Mouse (Mus musculus) spleen, postnatal 10 days (tissue): Measurements from ENCODE around the gene Irx4.

ENCODE experiments used
- DNase-seq, 2 experiments: peaks; one replicate each; pipeline ENCODE4 v3.0.0; 2021 to 2022; ENCODE audit warnings: low spot score in 2 of 2

Irx4 gene

DNA sequence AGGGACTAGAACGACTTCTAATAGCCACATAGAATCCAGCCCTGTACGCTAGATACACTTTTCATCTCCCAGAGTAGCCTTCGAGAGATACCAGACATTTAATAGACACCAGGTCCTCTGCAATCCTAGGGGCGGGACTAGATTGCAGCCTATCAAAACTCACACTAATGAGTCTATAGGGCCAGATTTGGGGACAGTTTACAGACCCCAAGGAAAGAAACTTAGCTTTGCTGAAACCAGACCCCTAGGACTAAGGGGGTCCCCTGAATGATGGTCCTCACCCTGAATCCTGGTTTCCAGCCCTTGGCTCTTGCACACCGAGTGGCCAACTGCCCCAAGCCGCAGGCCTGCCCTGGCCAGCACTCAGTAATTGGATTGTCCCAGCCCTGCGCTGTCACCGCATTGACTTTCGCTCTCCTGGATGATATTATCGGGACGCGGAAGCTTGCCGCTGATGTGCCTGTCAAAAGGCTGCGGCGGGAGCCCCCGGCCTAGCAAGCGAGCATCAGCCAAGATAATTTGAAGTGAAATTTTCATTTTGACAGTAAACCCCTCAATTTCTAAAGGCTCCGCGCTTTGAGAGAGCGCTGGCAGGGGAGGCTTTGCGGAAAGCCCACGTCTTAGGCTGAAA is 10.3 kb downstream of the Irx4 start:
- no peak for DNase-seq

GRCm38 (mm10) chr13:73271336-73272242 is 11.3 kb downstream of the Irx4 start:
- DNase-seq, result peak in 1 of 2 experiments; percentile 20

DNA sequence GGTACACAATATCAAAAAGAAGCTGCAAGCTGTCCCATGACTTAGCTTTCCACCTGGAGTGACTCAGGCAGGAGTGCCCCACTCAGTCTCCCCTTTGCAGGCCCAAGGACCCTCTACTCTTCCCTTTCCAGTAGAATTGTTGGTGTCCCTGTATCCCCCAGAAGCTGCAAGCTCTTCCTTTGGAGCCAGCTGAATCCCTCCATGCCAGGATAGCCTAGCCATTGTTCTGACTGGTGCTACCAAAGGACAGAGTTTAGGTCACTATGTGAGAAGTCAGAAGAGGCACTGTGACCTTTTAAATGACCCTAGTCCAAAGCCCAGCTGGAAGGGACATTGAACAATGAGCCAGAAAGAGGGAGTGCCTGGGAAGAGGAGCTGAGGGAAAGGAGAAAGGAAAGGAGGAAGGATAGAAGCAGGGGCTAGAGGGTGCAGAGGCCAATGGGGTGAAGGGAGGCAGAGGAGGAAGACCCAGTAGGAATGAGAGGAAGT is 12.6 kb downstream of the Irx4 start:
- no peak for DNase-seq

GRCm38 (mm10) chr13:73273536-73273935 is 13.3 kb downstream of the Irx4 start:
- DNase-seq, result no peak

- DNase-seq, result no peak
Observed at GRCm38 (mm10) chr13:73277361-73277760, 17.1 kb downstream of the Irx4 start.

- DNase-seq, result no peak
Observed at GRCm38 (mm10) chr13:73277797-73278196, 17.5 kb downstream of the Irx4 start.

DNA sequence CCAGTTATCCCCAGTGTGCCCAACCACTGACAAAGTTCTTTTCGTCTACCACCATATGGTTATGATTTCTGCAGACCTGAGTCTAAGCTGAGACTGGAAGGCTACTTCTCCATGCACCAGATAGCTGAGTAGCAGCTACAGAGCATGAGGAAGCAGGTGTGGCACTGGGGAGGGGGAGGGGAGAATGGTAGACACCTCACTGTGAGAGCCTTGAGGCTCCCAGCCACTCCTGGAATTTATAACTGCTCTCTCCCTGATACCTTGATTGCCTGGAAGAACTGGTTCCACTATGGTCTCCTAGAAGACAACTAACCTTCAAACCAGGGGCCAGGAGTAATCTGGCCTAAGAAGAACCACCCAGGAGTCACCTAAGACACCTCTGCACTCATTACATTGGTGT is 18.9 kb downstream of the Irx4 start:
- DNase-seq, result no peak

- DNase-seq, result no peak
Observed at GRCm38 (mm10) chr13:73282407-73282806, 22.1 kb downstream of the Irx4 start.

DNA sequence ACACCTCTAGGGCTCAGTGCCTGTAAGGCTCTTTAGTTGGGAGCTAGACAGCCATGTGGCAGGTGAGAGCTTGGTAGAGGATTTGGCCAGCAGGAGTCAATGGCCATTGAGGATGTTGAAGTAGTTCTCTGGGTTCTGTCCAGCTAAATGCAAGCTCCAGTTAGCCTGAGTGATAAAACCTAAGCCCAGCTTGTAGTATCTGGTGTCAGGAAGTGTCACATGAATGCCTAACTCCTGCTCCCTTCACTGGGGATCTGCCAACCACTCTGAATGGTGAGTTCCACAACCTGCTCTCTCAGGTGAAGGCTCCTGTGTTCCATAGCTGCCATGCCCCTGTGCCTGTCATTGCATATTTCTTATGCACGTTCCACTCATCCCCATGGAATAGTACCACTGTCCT is 23.3 kb downstream of the Irx4 start:
- DNase-seq, result no peak

GRCm38 (mm10) chr13:73290206-73290605 is 29.9 kb downstream of the Irx4 start:
- no peak for DNase-seq

GRCm38 (mm10) chr13:73291102-73291501 is 30.8 kb downstream of the Irx4 start:
- DNase-seq, result no peak

GRCm38 (mm10) chr13:73298717-73299116 is 38.4 kb downstream of the Irx4 start:
- no peak for DNase-seq

DNA sequence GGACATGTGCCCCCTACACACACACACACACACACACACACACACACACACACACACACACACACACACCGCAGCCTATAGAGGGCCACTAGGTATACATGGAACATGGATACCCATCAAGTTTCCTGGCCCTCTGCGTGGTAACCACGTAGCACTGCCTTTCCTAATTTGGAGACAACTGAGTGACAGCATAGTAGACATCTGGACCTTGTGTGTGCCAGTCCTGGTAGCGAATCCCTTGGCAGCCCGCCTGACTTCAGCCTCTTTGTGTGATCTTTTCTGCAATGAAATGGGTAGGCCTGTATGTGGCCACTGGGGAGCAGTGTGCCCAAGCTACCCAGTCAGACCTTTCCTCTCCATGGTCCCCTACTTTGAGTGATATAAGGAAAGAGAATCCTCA is 39.0 kb downstream of the Irx4 start:
- DNase-seq, result no peak

DNA sequence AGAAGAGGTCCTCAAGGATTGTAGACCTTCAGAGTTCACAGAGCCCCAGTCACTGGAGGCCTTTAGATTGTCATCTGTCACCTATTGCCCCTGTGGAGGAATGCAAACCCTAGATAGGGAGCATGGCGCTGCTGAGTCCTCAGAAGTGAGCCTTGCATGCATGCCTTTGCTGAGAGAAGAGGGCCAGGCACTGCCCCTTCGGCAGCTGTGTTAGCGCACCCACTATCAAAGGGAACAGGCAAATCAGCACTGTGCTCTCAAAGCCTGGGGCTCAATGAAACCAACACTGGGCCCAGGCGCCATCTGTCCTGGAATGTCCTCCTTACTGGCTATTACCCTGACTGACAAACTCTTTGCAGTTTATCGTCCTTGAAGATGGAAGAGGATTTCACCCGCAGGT is 44.5 kb downstream of the Irx4 start:
- DNase-seq, result no peak

DNA sequence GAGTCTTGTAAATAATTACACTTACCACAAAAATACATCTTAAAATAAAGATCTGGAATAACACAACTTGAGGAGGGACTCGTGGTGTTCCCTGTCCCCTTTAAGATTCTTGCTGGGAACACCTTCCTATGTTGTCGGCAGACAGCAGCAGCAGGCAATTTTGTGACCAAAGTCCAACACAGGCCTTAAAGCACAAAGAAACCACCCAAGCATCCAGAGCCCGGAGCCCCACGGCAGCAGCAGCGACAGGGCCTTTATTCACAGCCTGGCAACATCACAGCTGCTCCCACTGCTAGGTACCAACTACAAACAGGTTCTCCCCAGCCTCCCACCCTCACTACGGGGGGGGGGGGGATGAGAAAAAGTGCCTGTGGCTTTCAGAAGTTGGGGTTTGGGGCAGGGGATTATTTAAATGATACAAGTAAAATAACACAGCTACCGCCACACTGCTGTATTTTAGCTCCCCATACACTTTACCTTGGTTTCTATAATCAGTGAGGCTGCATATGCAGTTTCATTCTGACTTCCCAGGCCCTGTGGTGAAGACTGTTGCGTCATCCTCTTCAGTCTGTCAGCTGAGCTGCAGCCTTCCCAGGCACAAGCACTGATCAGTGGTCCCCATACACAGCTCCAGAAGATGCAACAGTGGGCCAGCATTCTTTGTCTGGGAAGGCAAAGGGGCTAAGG is 45.3 kb downstream of the Irx4 start:
- DNase-seq, result no peak

GRCm38 (mm10) chr13:73306085-73306410 is 45.8 kb downstream of the Irx4 start:
- no peak for DNase-seq

DNA sequence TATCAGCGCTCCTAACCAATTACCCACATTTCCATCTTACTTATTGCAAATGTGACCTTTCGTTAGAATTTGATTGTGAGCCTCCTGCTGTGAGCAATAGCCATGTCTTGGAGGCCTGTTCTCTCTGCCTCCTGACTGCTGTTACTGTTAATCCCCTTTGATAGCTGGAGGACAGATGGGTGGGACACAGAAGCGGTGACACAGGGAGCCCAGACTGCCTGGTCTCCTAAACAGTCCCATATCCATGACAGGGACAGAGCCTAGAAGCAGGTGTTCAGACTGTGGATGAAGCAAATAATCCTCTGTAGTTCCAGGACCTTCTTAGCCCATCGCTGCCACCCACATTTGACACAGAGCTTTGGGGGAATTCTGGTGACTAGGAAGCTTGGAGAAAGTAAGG is 46.2 kb downstream of the Irx4 start:
- no peak for DNase-seq

DNA sequence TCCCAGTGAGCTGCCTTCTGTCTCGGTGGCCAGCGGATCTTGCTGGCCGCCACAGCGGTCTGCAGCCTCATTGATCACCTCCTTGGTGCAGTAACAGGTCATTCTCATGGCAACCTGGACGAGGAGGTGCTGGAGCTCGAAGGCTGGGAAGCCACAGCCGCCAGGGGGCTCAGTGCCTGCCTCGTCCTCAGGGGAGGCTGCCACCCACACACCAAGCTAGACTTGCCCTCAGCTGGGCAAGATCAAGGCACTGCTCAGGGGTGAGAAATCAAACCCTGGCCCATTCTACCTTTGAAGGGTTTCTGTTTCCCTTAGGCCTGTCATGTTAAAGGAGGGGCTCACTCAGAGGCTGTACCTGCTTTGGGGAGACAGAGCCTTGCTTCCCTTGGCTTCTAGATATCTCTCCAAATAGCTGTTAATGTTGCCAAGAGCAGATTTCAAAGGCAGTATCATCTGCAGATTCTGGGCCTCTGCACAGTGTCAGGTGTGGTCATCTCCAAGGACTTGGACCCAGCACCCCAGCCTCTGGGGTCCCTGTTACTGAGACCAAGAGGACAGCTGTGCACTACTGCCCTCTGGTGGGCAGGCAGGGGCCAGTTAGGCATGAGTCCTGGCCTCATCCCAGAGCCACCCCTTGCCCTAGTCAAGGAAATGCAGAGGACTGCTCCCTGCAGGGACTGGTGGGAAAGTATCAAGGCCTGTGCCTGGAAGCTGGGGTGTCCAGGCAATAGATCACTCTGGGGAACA is 50.1 kb downstream of the Irx4 start:
- DNase-seq, result peak; percentile 35 to 67
